Mouse (Mus musculus): Measurements from ENCODE around the gene Mbnl1.

GRCm38 (mm10) chr3:60503196-60503595, 30.6 kb downstream of the Mbnl1 start:
- TF ChIP-seq CTCF (IDR thresholded peaks at IDR 0.05; ENCODE audit: insufficient read depth, low read depth, low read length): no peak
- no peak for TF ChIP-seq POLR2A (IDR thresholded peaks at IDR 0.05; ENCODE audit: insufficient read depth, low read depth, low read length)
